Mouse (Mus musculus) lung, embryonic 14.5 days (tissue): Measurements from ENCODE around the gene Ocln. TPM values are rescaled to one million over a fixed set of nuclear protein-coding genes. Genes with fewer than 3 reads are reported as not detected.

Experiments used
- ATAC-seq: fragments of 200-750 bp; cut with Nextera tagmentation; 2 replicates; pipeline ENCODE4 v1.8.0; 2017; ENCODE audit warnings: mild to moderate bottlenecking, moderate TSS enrichment, moderate library complexity; ENCODE audit not compliant: insufficient read depth
- DNase-seq: peaks from one replicate; pipeline ENCODE4 v3.0.0-alpha.2; 2015
- H3K27ac ChIP-seq: fragments of 300-500 bp; sonication (generic); 2 replicates; pipeline ENCODE4 v1.5.1; 2014; ENCODE audit warnings: low read depth, mild to moderate bottlenecking, moderate library complexity
- H3K27me3 ChIP-seq: fragments of 300-500 bp; sonication (generic); 2 replicates; pipeline ENCODE4 v1.6.1; 2014; ENCODE audit warnings: low read length, control low read depth; ENCODE audit not compliant: insufficient read depth
- H3K36me3 ChIP-seq: fragments of 300-500 bp; sonication (generic); 2 replicates; pipeline ENCODE4 v1.6.1; 2014; ENCODE audit warnings: control low read depth; ENCODE audit not compliant: insufficient read depth
- H3K4me1 ChIP-seq: fragments of 300-500 bp; sonication (generic); 2 replicates; pipeline ENCODE4 v1.6.1; 2014; ENCODE audit warnings: antibody characterized with exemption, control low read depth; ENCODE audit not compliant: insufficient read depth
- H3K4me2 ChIP-seq: fragments of 300-500 bp; sonication (generic); 2 replicates; pipeline ENCODE4 v1.6.1; 2014; ENCODE audit warnings: mild to moderate bottlenecking
- H3K4me3 ChIP-seq: fragments of 300-500 bp; sonication (generic); 2 replicates; pipeline ENCODE4 v1.5.1; 2014; ENCODE audit warnings: low read depth, low read length
- H3K9ac ChIP-seq: fragments of 300-500 bp; sonication (generic); 2 replicates; pipeline ENCODE4 v1.6.1; 2014
- H3K9me3 ChIP-seq: fragments of 300-500 bp; sonication (generic); 2 replicates; pipeline ENCODE4 v1.6.1; 2016; ENCODE audit warnings: low read depth, low read length, control low read depth
- CTCF ChIP-seq: IDR thresholded peaks from 2 replicates; pipeline ENCODE4 v1.5.1; 2016; ENCODE audit warnings: antibody characterized with exemption, low read depth
- WGBS: fragments of 180-500 bp; shearing (Covaris S2); extraction: QIAGEN DNeasy Blood & Tissue Kit; methylation state at CpG from one replicate; pipeline ENCODE4 v1.1.7; 2014; 5-methylcytosine and 5-hydroxymethylcytosine counted together
- polyA plus RNA-seq: library from polyadenylated mRNA; unstranded; fragments of >200 nt; fragmentation: Nextera tagmentation; extraction: Ambion mirVana; gene quantifications from 2 replicates; pipeline ENCODE4 v1.2.1, GENCODE M21; 2014

Gene Ocln
- polyA plus RNA-seq, 1 experiment from 2014 or later = 28.9 TPM

DNA sequence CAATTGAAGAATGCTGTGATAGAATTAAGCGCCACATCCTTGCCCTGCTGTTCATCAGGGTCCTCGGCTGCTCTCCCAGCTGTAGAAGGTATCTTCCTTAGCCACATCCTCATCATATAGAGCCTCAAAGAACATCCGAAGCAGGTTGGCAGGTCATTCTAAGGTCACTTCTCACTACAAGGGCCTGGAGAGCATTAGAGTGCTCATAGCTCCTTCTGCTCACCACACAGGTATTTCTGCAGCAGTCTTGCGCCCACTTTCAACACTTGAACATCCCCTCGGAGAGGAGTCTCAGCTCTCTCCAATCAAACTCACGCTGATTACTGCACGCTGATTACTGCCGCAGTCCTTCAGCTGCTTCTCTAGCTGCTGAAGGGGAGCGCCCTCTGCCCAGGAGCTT lies 6.9 kb upstream of the Ocln start:
- no peaks in the 10 kb centered on the region for H3K36me3 ChIP-seq
- ATAC-seq (no peak), DNase-seq (no peak)
- no peak overlapping the region for H3K4me2 ChIP-seq
- no peak overlapping the region for H3K4me3 ChIP-seq
- TF ChIP-seq CTCF = no peak
- WGBS = 61% methylated on average over 9 of the region's 9 CpGs
- no peak overlapping the region for H3K27ac ChIP-seq
- H3K27me3 ChIP-seq = no peaks in the 10 kb centered on the region
- H3K9ac ChIP-seq = no peak overlapping the region
- no peaks in the 10 kb centered on the region for H3K4me1 ChIP-seq
- no peaks in the 10 kb centered on the region for H3K9me3 ChIP-seq

GRCm38 (mm10) chr13:100557011-100557410 lies 4.5 kb upstream of the Ocln start:
- H3K36me3 ChIP-seq = no peaks in the 10 kb centered on the region
- H3K4me2 ChIP-seq = no peak overlapping the region
- no peak overlapping the region for H3K4me3 ChIP-seq
- no peak overlapping the region for H3K27ac ChIP-seq
- H3K9me3 ChIP-seq = no peaks in the 10 kb centered on the region
- no peak for TF ChIP-seq CTCF
- ATAC-seq (no peak), DNase-seq (no peak)
- no peak overlapping the region for H3K9ac ChIP-seq
- peaks cover 19% of the 10 kb centered on the region for H3K27me3 ChIP-seq
- no peaks in the 10 kb centered on the region for H3K4me1 ChIP-seq
- 54% methylated on average over 4 of the region's 4 CpGs for WGBS

- DNase-seq = no peak
- Histone ChIP-seq H3K36me3 (no peaks in the 10 kb centered on the region), H3K4me1 (no peaks in the 10 kb centered on the region), H3K9ac (peak overlapping the region; percentile 66), H3K9me3 (no peaks in the 10 kb centered on the region), H3K27me3 (peaks cover 33% of the 10 kb centered on the region), H3K4me3 (peak overlapping the region; percentile 60), H3K27ac (peak overlapping the region; percentile 22; the same call in 1 of the 2 replicates), H3K4me2 (peak overlapping the region; percentile 84)
- no peak for ATAC-seq
- TF ChIP-seq CTCF = no peak
- WGBS = 6% methylated on average over 12 of the region's 12 CpGs
Measured at GRCm38 (mm10) chr13:100553042-100553437, 522 bp upstream of the Ocln start.

DNA sequence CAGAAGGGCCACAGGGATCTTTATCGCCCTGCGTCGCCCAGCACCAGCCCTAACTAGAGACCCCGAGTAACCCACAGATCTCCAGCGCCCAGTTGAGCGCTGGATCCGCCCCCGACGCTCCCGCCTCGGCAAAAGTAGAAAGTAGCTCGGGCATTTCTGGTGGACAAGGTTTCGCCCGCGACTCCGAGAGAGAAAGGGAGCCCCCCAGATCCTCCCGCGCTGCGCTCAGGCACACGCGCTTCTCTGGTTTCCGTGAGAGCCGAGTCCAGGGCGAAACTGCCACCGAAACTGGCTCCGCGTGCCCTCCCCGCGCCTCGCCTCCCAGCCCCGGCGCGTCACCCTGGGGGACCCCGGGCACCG lies 529 bp downstream of the Ocln start:
- no peak for TF ChIP-seq CTCF
- peak; percentile 48; the same call in 1 of the 2 replicates for ATAC-seq
- Histone ChIP-seq H3K4me1 (no peaks in the 10 kb centered on the region), H3K27ac (peak overlapping the region; percentile 76), H3K27me3 (peaks cover 33% of the 10 kb centered on the region), H3K9ac (peak overlapping the region; percentile 66), H3K4me2 (peak overlapping the region; percentile 84), H3K4me3 (peak overlapping the region; percentile 60), H3K9me3 (no peaks in the 10 kb centered on the region), H3K36me3 (no peaks in the 10 kb centered on the region)
- under 1% methylated on average over 34 of the region's 35 CpGs for WGBS
- peak; percentile 42 for DNase-seq

- peak; percentile 37 for DNase-seq
- no peaks in the 10 kb centered on the region for H3K9me3 ChIP-seq
- H3K27me3 ChIP-seq = peaks cover 33% of the 10 kb centered on the region
- H3K4me1 ChIP-seq = no peaks in the 10 kb centered on the region
- H3K4me2 ChIP-seq = peak overlapping the region; percentile 84
- H3K27ac ChIP-seq = peak overlapping the region; percentile 76
- TF ChIP-seq CTCF = peak; percentile 25; the same call in 1 of the 2 replicates
- ATAC-seq = peak; percentile 24; the same call in 1 of the 2 replicates
- 1% methylated on average over 41 of the region's 41 CpGs for WGBS
- peak overlapping the region; percentile 60 for H3K4me3 ChIP-seq
- no peaks in the 10 kb centered on the region for H3K36me3 ChIP-seq
- H3K9ac ChIP-seq = peak overlapping the region; percentile 66
Measured at GRCm38 (mm10) chr13:100551371-100552008, 1.0 kb downstream of the Ocln start.

GRCm38 (mm10) chr13:100547269-100547668 lies 5.2 kb downstream of the Ocln start:
- Histone ChIP-seq H3K27me3 (peaks cover 17% of the 10 kb centered on the region), H3K4me2 (no peak overlapping the region), H3K9me3 (no peaks in the 10 kb centered on the region), H3K4me1 (no peaks in the 10 kb centered on the region), H3K4me3 (no peak overlapping the region), H3K9ac (no peak overlapping the region), H3K27ac (no peak overlapping the region), H3K36me3 (no peaks in the 10 kb centered on the region)
- no peak for DNase-seq
- no peak for ATAC-seq
- no peak for TF ChIP-seq CTCF
- 69% methylated on average over 5 of the region's 5 CpGs for WGBS

DNA sequence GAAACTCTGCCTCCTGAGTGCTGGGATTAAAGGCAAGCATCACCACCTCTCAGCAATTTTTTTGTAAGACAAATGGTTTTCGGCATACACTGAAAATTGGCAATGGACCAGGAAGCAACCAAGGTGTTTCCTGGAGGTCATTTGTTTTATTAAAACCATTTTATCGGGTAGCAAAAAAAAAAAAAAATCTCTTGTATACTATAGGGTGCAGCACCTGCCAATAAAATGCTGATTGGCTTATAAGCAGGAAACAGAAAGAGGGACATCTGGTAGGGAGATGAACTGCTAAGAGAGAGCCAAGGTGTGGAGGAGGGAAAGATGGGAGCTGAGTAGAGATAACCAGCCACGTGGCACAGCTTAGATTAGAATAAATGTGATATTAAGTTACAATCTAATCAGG lies 7.0 kb downstream of the Ocln start:
- H3K36me3 ChIP-seq = no peaks in the 10 kb centered on the region
- no peak for ATAC-seq
- no peak for TF ChIP-seq CTCF

More for the DNA sequence above, 7.0 kb downstream of the Ocln start:
- Histone ChIP-seq H3K4me1 (no peaks in the 10 kb centered on the region), H3K27ac (no peak overlapping the region), H3K4me3 (no peak overlapping the region), H3K9ac (no peak overlapping the region), H3K4me2 (no peak overlapping the region), H3K27me3 (no peaks in the 10 kb centered on the region; the same call in 1 of the 2 replicates), H3K9me3 (no peaks in the 10 kb centered on the region)
- WGBS = 61% methylated on average over 3 of the region's 3 CpGs
- peak; percentile 54 for DNase-seq
